Mouse (Mus musculus) intestine, embryonic 16.5 days (tissue): ENCODE results near the gene Ptcra. TPM values are rescaled to one million over a fixed set of nuclear protein-coding genes. Genes with fewer than 3 reads are reported as not detected.

Source experiments
- polyA plus RNA-seq: library from polyadenylated mRNA; unstranded; fragments of >200 nt; fragmentation: Nextera tagmentation; extraction: Ambion mirVana; gene quantifications from 2 replicates; pipeline ENCODE4 v1.2.1, GENCODE M21; 2015

Gene Ptcra
- polyA plus RNA-seq, 1 experiment from 2014 or later: 0.37 TPM

Other genes with a start within 250 kb of the Ptcra start
- gene Cul9, start 217.3 kb downstream of the Ptcra start, polyA plus RNA-seq: 2.8 and 3.0 TPM in 2 replicates
- gene Srf, start 207.5 kb downstream of the Ptcra start, polyA plus RNA-seq: 4.9 and 5.9 TPM in 2 replicates
- 53.2 and 54.4 TPM in 2 replicates for gene Ptk7, start 134.2 kb downstream of the Ptcra start, polyA plus RNA-seq
- 93.7 and 104 TPM in 2 replicates for gene Klc4, start 117.7 kb downstream of the Ptcra start, polyA plus RNA-seq
- gene Mrpl2, start 117.5 kb downstream of the Ptcra start, polyA plus RNA-seq: 164 and 170 TPM in 2 replicates
- gene Cul7, start 113.4 kb downstream of the Ptcra start, polyA plus RNA-seq: 42.4 and 43.1 TPM in 2 replicates
- gene Rrp36, start 89.4 kb downstream of the Ptcra start, polyA plus RNA-seq: 64.8 and 67.4 TPM in 2 replicates
- gene Mea1, start 84.9 kb downstream of the Ptcra start, polyA plus RNA-seq: 164 and 169 TPM in 2 replicates
- gene Klhdc3, start 82.8 kb downstream of the Ptcra start, polyA plus RNA-seq: 107 and 111 TPM in 2 replicates
- gene Ppp2r5d, start 58.6 kb downstream of the Ptcra start, polyA plus RNA-seq: 69.7 and 73.4 TPM in 2 replicates
- 17.1 and 20.8 TPM in 2 replicates for gene Pex6, start 52.2 kb downstream of the Ptcra start, polyA plus RNA-seq
- gene Gnmt, start 34.5 kb downstream of the Ptcra start, polyA plus RNA-seq: 8.2 and 10.0 TPM in 2 replicates
- gene Cnpy3, start 11.5 kb downstream of the Ptcra start, polyA plus RNA-seq: 73.9 and 75.6 TPM in 2 replicates
- gene 2310039H08Rik, start 8.9 kb upstream of the Ptcra start, polyA plus RNA-seq: 102 and 104 TPM in 2 replicates
- 142 and 153 TPM in 2 replicates for gene Rpl7l1, start 19.0 kb upstream of the Ptcra start, polyA plus RNA-seq
- gene Bicral, start 94.8 kb upstream of the Ptcra start, polyA plus RNA-seq: 3.0 TPM in 2 replicates
- gene Tbcc, start 127.0 kb upstream of the Ptcra start, polyA plus RNA-seq: 31.8 and 35.8 TPM in 2 replicates
- not detected in 2 replicates for gene Prph2, start 146.7 kb upstream of the Ptcra start, polyA plus RNA-seq
- 9.1 and 10.1 TPM in 2 replicates for gene Ubr2, start 246.8 kb upstream of the Ptcra start, polyA plus RNA-seq